Mouse (Mus musculus) gastrocnemius, postnatal 4 days (tissue): Measurements from ENCODE around the gene Slc4a5. TPM values are rescaled to one million over a fixed set of nuclear protein-coding genes. Genes with fewer than 3 reads are reported as not detected.

ENCODE experiments used
- DNase-seq, 2 experiments: peaks; one replicate each; pipeline ENCODE4 v3.0.0; 2021 to 2022; ENCODE audit warnings: low spot score in 2 of 2, mixed read lengths in 2 of 2
- long read RNA-seq, 2 experiments: library from polyadenylated mRNA; stranded (forward); transcript quantifications; one replicate each; pipeline ENCODE4 v2.0.0; 2021
- total RNA-seq, 2 experiments: library from RNA; stranded (reverse); gene quantifications; 2 replicates each; pipeline ENCODE4 v1.2.3; 2021

Slc4a5 gene
- total RNA-seq: under 1 TPM in 1 of 2 experiments, not detected in 1; 0.07 TPM
- long read RNA-seq, experiment 1: 0 reads
- long read RNA-seq, experiment 2: 0 reads

DNA sequence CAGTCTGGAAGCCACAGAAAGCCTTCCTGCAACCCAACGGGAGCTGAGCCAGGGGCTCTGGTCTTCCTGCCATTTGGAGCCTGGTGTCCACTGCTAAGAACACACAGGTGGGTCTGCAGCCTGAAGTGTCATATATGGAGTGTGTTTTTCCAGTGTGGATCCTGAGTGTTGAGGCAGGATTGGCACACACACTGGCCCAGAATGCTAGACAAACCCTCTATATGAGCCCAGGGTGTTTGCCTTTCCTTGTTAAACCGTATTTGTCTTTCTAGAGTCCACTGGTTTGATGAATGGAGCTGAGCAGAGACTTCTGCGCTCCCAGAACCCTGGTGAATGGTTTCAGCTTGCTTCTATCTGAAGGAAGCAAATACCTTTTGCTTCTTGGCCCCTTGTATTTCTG lies at the start of gene Slc4a5:
Slc4a5 (plus strand) TSS at position 15 of the 400 bp plus-strand sequence.
- no peak for DNase-seq

GRCm38 (mm10) chr6:83169872-83170271 lies 49.8 kb upstream of the Slc4a5 start:
- DNase-seq: no peak

- no peak for DNase-seq
Measured at GRCm38 (mm10) chr6:83171063-83171462, 48.6 kb upstream of the Slc4a5 start.

GRCm38 (mm10) chr6:83172240-83172920 lies 47.2 kb upstream of the Slc4a5 start:
- no peak for DNase-seq

- no peak for DNase-seq
Measured at GRCm38 (mm10) chr6:83175996-83176395, 43.6 kb upstream of the Slc4a5 start.

GRCm38 (mm10) chr6:83179390-83180117 lies 40.1 kb upstream of the Slc4a5 start:
- no peak for DNase-seq

DNA sequence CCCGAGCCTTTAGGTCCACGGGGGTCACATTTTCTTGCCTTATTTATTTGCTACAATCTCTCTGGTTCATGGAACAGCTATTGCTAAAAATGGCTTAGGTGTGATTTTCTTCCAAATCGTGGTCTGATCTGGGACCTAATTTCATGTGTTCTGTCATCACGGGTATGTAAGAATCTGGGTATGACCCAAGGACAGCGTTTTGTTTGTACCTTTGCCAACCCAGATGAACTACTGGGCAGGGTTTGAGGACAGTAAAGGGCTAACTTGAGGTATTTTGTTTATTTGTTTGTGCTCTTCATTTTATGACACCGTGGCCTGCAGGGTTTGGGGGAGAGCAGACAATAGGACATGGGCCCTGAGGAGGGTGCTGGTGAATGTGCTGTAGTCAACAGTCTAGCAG lies 39.0 kb upstream of the Slc4a5 start:
- no peak for DNase-seq

DNA sequence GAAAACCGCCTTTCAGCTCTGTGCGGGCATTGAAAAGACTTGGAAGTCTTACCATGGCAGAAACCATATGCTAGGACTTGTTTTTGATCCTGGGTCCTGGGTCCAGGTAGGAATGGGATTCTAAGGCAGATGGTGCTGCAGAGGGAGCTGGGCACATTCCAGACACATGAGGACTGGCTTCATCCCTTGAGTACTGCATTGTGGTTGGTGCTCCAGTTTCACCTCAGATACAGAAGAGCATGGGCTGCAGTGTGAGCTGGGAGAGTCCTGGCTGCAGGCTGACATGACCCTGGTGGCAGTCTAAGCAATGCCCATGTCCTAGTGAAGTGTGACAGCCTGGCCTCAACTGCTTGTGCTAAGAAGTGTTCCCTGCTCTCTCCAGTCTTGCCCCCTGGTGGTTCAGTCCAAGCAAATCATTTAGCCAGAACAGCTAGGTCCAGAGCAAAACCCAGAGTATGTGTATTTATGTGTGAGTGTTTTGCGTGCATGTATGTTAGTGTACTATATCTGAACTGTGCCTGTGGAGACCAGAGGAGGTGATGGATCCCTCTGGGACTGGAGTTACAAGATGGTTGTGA lies 34.7 kb upstream of the Slc4a5 start:
- DNase-seq: no peak

DNA sequence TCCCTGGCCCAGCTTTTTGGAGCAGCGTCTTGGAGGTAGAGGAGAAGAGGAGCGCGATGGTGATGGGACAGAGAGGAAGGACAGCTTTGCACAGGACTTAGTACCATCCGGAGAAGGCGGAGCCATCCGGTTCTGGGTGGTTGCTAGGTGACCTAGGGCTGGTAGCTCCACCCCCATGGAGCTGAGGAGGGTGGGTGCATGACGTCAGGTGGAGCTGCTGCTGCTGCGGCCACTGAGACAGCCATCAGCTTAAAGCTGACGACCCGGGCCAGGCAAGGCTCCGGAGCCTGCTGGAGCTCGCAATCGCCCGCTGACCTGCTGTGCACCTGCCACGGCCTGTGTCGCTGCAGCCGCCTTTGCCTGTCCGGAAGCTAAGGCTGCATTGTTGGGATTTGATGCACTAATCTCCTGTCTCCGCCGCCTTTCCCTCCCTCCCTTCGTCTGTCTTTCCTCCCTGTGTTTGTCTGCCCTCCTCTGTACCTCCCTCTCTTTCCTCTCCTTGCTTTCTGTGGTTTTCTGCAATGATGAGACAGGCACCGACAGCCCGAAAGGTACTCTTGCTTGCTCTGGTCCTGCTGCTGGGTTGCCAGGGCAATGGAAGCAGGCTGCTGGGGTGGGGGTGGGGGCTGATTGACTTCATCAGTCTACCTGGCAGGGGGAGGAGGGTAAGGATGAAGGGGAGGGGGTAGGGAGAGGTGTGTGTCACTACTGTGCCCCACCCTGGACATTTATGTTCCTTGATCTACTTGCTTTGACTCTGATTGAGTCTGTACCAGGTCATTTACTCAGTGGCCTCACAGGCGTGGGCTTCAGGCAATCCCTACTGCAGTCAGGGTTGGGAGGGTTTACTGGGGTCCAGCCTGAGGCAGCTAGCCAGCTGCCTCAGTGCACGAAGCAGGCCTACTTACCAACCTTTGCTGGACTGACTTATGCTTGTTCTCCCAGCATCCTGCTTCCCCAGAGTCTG lies 33.5 kb upstream of the Slc4a5 start:
- peak in 1 of 2 experiments; percentile 56 for DNase-seq

DNA sequence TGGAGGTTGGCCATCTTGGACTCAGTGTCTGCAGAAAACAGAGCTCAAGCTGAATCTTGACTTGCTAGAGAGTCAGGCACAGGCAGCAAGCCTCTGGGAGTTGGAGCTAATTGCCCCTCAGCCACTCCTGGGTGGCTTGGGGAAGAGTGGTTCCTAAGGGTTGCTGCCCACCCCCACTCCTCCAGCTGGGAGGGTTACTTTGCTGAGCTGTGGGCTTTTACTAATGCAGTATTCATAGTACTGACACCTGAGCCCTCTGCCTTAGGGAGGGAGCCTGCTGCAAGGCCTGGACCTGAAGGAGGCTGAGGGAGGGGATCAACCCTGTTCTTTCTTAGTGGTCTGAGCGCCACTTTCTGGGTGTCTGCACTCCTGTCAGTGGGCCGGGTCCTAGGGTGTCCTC lies 32.7 kb upstream of the Slc4a5 start:
- DNase-seq: no peak

GRCm38 (mm10) chr6:83193571-83193970 lies 26.1 kb upstream of the Slc4a5 start:
- DNase-seq: no peak

- no peak for DNase-seq
Measured at GRCm38 (mm10) chr6:83197345-83198004, 22.2 kb upstream of the Slc4a5 start.

DNA sequence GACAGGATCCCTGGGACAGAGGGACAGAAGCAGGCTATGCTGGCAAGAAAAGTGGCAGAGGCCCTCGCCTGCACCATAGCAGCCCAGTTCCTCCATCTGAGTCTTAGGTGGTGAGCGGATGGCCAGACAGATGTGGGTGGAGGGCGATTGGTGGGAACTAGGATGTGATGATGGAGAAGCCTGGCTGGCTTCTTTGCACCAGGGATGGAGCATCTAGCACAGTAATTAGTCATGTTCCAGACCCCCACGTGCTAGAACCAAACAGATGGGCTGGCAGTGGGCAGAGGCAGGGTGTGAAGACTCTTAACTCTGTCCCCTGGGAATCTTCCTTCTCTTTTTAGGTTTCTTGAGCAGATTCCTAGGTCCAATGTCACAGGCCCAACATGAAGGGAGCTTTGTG lies 16.3 kb upstream of the Slc4a5 start:
- no peak for DNase-seq

- DNase-seq: no peak
Measured at GRCm38 (mm10) chr6:83205851-83206250, 13.8 kb upstream of the Slc4a5 start.

DNA sequence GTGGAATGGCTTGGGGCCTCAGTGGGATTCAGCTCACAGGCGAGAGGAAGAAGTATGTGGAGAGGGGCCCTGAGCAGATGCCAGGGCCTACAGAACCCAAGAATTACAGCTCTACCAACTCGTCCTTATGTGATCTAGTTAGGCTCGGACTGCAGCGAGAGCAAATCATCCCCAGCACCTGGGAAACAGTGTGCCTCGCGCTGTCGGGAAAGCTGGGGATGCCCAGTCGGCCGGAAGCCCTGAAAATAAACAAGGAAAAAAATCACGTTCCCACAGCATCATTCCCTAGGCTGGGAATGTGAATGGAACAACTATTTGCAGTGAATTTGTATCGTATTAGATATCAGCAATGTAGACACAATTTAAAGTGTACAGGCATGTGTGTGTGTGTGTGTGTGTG lies 13.3 kb upstream of the Slc4a5 start:
- no peak for DNase-seq

DNA sequence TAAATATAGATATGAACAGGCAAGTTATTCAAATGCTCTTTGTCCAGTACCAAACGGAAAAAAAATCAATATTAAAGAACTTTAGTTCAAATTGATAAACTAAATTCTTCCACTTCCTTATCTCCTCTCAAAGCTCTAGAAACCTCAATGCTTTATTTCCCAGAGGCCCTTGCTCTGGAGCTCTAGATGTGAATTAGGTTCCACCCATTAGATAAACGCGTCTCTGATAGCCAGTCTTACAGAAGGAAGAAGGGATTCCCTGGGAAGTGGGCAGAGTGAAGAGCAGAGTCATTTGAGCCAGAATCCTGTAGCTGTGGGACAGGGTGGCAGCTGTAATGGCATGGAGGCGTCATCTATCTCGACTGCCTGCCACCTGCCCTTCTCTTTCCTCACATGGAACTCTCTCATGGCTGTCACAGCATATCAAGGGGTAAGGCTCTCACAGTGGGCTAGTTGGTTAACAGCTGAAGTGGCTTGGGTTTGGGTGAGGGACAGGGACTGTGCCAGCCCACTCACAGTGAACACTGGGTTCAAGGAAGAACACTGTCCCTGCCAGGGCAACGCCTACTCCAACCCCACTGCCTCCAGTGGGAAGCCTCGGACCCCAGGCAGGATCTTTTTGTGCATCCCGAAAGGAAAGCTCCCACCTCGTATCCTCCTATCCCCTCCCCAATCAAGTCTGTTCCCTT lies 12.1 kb upstream of the Slc4a5 start:
- no peak for DNase-seq

DNA sequence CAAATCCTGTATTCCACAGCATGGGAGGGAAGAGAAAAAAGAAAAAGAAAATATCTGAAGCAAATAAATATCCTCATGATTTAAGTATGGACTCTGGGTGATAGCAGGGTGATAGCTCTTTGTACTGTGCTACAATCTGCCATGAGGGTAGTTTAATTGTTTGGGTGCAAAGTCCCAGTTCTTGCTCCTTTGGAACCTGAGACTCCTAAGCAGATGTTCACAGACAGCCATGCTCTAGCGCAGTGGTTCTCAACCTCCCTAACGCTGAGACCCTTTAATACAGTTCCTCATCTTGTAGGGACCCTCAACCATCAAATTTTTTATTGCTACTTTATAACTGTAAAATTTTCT lies 11.6 kb upstream of the Slc4a5 start:
- DNase-seq: no peak

GRCm38 (mm10) chr6:83210495-83210894 lies 9.1 kb upstream of the Slc4a5 start:
- DNase-seq: no peak

GRCm38 (mm10) chr6:83211526-83211925 lies 8.1 kb upstream of the Slc4a5 start:
- DNase-seq: no peak

DNA sequence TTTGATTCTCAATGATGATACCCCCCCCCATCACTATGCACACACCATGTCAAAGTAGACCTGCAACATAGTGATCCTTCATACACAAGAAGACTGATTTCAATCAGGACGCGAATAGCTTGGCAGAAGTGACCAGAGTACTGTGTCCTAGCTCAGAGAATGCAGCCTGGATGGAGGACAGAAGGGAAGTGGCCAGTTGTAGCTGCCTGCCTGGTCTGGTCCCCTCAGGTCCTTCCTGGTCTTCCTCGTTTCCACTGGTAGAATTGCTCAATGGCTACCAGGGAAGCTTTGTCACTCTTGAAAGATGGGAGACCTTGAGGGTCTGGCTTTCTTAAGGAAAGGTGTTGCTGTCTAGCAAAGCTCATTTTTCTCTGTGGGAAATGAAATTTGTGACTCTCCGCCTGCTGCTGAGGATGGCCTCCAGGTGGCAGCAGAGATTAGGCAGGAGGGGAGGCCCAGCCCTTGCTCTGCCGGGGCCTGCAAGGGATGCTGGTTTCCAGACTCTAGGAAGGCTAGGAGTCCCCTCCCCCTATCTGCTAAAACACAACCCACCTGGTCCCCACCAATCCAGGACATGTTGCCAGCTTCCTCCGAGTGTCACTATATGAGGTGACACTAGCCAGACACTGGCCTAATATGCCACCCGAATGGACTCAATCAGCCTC lies 4.5 kb upstream of the Slc4a5 start:
- DNase-seq: peak; percentile 50 to 71
